Mouse (Mus musculus): ENCODE results near the gene Klhl36.

The Klhl36 gene

GRCm38 (mm10) chr8:119861706-119862389 is at the start of gene Klhl36:
Klhl36 (plus strand) TSS chr8:119862266.
- DNase-seq (ENCODE audit: low spot score) = peak; percentile 98

GRCm38 (mm10) chr8:119812650-119813431 is 49.2 kb upstream of the Klhl36 start:
- no peak for DNase-seq (ENCODE audit: low spot score)

DNA sequence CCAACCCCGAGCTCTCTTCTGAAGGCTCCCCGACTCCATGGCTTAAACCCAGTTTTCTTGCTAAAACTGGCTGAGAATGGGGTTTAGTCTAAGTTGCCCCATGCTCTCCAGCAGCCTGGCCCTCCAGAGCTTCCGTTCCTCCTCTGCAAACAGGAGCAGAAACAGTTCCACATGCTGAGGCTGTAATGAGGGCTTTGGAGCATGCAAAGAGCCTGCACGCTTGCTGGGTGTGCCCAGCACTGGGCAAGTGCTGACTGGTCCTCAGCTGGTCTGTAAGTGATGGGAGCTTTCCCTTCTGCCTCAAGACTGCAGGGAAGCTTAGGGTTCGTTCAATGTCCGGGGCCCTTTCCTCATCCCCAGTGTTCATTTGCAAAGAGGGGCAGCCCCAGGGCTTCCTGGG is 45.8 kb upstream of the Klhl36 start:
- no peak for DNase-seq (ENCODE audit: low spot score)

- no peak for DNase-seq (ENCODE audit: low spot score)
Observed at GRCm38 (mm10) chr8:119817446-119817845, 44.6 kb upstream of the Klhl36 start.

DNA sequence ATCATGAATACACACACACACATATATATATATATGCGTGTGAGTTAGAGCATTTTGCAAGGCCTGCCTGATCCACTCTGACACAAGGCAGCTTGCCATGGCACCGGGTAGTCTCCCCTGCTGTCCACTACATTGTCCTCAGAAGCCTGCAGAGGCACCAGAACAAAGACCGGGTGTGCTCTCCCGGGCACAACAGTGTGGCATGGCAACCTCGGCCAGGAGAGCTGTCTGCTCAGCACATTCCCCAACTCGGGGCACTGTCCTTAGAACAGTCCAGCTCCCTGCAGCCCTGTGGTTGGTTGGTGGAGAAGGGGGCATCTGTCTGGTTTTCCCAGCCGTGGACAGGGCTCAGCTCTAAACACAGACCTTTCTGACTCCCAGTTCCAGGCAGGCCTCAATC is 42.8 kb upstream of the Klhl36 start:
- no peak for DNase-seq (ENCODE audit: low spot score)

DNA sequence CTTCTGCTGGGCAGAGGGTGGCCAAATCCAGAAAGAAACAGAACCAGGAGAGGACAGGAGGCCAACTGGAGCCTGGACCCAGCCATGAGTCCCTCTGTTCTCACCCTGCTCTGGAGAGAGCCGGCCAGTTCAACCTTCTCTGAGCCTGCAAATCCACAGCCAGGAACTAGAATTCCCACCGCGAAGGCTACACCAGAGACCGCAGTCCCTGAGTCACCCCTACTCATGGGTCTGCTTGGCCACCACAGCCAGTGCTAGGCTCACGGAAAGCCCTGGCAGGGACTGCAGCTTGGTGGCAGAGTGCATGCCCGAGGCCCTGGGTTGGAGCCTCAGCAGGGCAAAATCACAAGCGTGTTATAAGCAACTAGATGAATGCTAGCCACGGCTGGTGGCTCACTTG is 42.1 kb upstream of the Klhl36 start:
- no peak for DNase-seq (ENCODE audit: low spot score)

DNA sequence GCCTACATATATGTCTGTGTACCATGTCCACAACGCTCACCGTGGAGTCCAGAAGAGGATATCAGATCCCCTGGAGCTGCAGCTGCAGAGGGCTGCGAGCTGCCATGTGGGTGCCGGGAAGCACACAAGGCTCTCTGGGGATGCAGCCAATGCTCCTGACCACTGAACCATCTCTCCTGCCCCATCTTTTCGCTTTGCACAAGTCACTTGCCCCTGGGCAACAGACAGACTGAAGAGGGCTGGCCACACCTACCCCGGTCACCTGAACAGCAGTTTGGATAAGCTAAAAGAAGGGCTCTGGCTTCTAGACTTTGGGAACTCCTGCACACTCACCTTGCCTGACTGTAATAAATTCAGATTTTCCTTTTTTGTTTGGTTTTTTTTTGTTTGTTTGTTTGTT is 40.4 kb upstream of the Klhl36 start:
- no peak for DNase-seq (ENCODE audit: low spot score)

DNA sequence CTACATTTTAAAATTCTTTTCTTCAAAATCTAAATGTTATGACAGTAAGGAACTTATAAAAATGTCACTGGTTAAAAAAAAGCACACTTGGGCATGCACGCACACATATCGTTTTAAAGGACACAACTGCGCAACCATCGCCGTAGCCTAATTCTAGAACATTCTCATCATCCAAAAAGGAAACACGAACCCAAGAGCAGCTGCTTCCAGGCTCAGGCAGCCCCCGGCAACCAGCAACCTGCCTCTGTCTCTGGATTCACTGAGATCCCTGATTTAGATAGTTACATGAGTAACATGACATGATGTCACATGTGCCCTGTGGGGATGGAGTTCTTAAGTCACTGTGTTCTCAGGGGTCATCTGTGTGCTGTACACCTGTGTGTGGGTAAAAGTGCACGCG is 38.8 kb upstream of the Klhl36 start:
- no peak for DNase-seq (ENCODE audit: low spot score)

DNA sequence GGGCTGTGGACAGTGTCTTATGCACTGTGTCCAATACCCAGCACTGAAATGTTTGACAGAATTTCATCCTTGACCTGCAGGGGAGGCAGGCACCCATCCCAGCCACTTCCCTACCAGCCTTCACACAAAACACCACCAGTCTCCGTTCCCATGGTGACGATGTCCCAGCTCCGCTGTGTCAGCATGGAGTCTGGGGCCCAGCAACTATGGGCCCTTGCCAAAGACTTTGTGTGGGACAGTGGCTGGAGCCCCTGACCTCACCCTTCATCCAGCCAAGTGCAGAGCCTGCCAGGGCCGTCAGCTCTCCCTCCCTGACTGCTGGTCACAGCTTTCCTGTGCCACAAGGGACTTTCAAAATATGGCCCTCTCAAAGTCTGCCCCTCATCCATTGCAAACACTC is 38.0 kb upstream of the Klhl36 start:
- no peak for DNase-seq (ENCODE audit: low spot score)

DNA sequence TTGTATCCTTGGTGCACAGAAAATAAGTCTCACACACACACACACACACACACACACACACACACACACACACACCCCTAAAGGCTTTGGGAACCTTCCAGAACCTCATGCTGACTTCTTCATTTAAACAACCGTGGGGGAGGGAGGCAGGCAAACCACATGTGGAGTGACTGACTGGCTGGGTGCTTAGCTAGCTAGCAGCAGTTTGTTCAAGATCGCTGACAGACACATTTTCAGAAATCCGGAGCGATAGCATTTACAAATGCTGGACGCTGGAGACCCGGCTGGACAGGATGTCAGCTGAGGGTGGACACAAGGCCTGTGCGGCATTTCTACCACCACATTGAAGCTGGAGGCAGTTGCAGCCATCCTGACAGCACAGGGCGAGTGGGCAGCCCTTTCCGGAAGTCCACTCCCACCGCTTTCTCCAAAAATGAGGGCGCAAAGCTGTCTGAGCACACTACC is 37.2 kb upstream of the Klhl36 start:
- DNase-seq (ENCODE audit: low spot score) = no peak

- no peak for DNase-seq (ENCODE audit: low spot score)
Observed at GRCm38 (mm10) chr8:119825950-119826730, 35.9 kb upstream of the Klhl36 start.

GRCm38 (mm10) chr8:119826982-119827381 is 35.1 kb upstream of the Klhl36 start:
- DNase-seq (ENCODE audit: low spot score) = no peak

GRCm38 (mm10) chr8:119827721-119828153 is 34.3 kb upstream of the Klhl36 start:
- no peak for DNase-seq (ENCODE audit: low spot score)

DNA sequence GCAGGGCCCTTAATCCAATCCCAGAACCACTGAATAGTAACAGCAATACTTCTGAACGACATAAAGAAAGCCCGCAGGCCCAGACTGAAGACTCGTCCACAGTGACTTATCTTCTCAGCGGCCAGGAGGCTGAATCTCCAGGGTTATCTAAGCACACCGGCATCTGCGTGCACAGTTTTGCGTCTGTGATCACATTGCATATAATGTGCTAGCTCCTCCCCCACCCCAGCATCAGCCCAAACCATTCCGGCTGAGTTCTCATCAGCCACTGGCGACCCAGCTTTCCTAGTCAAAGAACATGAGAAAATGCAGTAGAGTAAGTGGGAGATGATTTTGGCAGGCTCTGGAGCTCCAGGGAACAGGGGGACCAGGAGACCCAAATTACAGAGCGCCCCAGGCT is 33.1 kb upstream of the Klhl36 start:
- no peak for DNase-seq (ENCODE audit: low spot score)

DNA sequence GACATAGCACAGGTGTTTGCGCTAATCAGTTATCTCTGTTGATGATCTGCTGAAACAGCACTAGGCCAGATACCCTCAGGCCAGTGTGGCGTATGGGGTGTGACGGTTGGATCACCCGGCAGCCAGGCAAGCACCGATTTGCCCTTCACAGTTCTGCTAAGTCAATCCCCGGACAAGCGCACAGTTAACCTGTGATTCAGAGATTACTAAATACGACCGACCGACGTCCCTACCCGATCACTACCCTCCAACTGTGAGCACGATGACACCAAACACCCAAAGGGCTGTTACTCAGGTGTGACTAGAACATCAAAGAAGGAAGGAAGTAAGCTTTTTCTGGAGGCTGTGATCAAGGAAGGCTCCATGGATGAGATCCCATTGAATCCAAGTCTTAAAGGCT is 32.6 kb upstream of the Klhl36 start:
- DNase-seq (ENCODE audit: low spot score) = no peak

- DNase-seq (ENCODE audit: low spot score) = peak; percentile 82
Observed at GRCm38 (mm10) chr8:119829870-119830580, 32.0 kb upstream of the Klhl36 start.

GRCm38 (mm10) chr8:119830589-119830988 is 31.5 kb upstream of the Klhl36 start:
- DNase-seq (ENCODE audit: low spot score) = peak; percentile 44

DNA sequence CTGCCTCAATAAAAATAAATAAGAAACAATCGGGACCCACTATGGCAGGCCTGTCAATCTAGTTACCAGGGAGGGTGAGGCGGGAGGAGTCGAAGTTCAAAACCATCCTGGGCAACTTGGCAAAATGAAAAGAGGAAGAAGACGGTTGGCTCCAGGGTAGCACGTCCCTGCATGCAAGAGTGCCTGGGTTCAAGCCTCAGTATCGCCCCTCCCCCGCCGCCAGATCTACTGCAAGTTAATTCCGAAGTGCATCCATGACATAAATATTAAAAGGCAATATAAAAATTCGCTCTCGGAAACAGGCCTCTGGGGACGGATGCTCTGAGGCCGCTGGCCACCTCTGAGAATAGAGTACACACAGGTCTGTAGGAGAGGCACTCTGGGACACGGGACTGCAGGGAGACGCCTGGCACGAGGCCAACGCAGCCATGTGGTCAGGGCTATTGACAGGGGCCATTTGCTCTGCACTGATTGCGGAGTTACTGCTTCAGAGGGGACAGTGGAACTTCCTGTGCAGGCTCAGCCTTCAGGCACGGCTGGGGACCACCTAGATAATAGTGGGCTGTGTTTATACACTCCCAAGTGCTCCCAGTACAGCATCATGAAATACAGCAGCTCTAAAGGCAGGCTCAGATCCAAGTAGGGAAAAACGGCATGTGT is 30.6 kb upstream of the Klhl36 start:
- peak; percentile 57 for DNase-seq (ENCODE audit: low spot score)

DNA sequence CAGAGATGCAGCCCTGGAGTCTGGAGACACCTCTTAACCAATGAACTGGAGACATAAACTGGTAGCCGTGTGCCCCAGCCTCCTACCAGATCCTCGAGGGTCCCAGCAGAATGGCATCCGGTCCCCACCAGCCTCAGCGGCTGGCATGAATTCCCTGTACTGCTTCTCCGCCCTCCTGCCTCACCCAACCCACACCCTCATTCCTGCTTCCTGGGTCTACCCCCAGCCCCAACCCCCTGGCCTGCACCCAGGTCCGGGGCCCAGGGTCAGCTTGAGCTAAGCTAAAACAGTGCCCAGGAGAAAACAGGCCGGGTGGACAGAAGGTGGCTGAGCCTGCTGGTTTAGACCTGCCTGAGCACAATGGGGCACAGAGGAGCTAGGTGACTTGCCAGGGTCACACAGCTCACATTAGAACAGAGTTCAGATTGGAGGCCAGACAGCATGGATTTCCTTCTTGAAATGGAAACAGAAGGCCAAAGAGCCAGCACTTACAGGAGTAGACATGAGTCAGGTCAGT is 29.9 kb upstream of the Klhl36 start:
- DNase-seq (ENCODE audit: low spot score) = no peak

DNA sequence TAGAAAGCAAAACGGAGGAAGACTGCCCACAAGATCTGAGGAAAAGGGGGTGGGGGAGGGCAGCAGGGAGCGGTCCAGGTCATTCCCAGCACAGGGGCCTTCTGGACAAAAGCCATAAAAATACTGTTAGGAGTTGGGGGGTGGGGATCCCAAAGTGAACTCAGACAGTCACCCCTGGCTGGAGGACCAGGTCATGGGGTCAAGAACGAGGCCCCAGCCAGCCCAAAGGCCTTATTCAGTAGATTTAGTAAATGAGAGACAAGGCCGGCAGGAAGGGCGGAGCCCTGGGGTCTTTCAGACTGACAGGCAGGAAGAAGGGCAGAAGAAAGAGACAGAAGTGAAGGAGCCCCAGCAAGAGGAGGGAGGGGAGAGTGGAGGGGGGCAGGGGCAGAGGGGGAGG is 29.1 kb upstream of the Klhl36 start:
- DNase-seq (ENCODE audit: low spot score) = peak; percentile 84

GRCm38 (mm10) chr8:119834676-119835075 is 27.4 kb upstream of the Klhl36 start:
- DNase-seq (ENCODE audit: low spot score) = no peak
